Comparison of ENCODE assay signal across 23 mouse cellular contexts in the genomic region with DNA sequence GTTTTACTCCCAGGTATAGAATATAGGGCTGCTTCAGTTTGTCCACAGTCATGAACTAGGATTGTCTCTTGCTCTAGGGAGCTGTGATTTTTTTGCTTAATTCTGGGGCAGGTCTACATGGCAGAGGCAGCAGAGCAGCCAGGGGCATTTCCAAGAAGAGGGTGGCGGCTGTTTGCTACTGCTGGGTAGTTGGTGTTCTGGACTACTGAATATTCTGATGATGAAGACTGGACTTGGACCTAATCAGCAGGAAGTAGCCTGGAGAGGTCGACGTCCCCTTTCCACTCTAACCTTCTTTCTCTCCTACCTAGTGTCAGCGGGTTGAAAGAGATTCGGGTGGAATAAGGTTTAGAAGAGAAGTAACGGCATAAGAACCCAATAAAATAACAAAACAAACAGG.
"Had no signal": no experiment of that assay in that cellular context is flagged by ENCODE, and none has a peak within 500 bp of the region (broad histone marks: within the 10 kb centered on the region; RNA-seq: fewer than 3 reads in every experiment).

No protein-coding gene starts in this region.

- H3K9me3 ChIP-seq: heart, embryonic 13.5 days; heart, embryonic 15.5 days; hindbrain, embryonic 13.5 days; hindbrain, embryonic 15.5 days; limb, embryonic 13.5 days; limb, embryonic 15.5 days; liver, embryonic 13.5 days; liver, embryonic 15.5 days had no signal

- DNase-seq: forebrain, postnatal 0 days; gastrocnemius, postnatal 14 days; gastrocnemius, postnatal 36 days; heart, adult 11 months; heart, adult 2 months; heart, postnatal 14 days; heart, postnatal 36 days; kidney, postnatal 25 days; layer of hippocampus, adult 9-11 months; layer of hippocampus, postnatal 36 days; left cerebral cortex, postnatal 4 days; liver, embryonic 13.5 days had no signal

- H3K27me3 ChIP-seq: heart, embryonic 13.5 days; heart, embryonic 15.5 days; hindbrain, embryonic 13.5 days; hindbrain, embryonic 15.5 days; limb, embryonic 13.5 days; limb, embryonic 15.5 days; liver, embryonic 13.5 days; liver, embryonic 15.5 days had no signal

- H3K27ac ChIP-seq: heart, adult 2 months; heart, embryonic 13.5 days; heart, embryonic 15.5 days; hindbrain, embryonic 13.5 days; hindbrain, embryonic 15.5 days; hindbrain, postnatal 0 days; kidney, postnatal 0 days; limb, embryonic 13.5 days; limb, embryonic 15.5 days; liver, embryonic 13.5 days; liver, embryonic 15.5 days had no signal

- H3K4me1 ChIP-seq: heart, embryonic 15.5 days; hindbrain, embryonic 15.5 days had no signal

- ATAC-seq: forebrain, postnatal 0 days; hindbrain, postnatal 0 days; intestine, embryonic 16.5 days had no signal

- H3K4me2 ChIP-seq: heart, embryonic 11.5 days; heart, embryonic 13.5 days; heart, embryonic 15.5 days; hindbrain, embryonic 13.5 days; hindbrain, embryonic 15.5 days; limb, embryonic 13.5 days; limb, embryonic 15.5 days; liver, embryonic 13.5 days; liver, embryonic 15.5 days had no signal

- H3K4me3 ChIP-seq: heart, adult 2 months; heart, embryonic 13.5 days; heart, embryonic 15.5 days; hindbrain, embryonic 13.5 days; hindbrain, embryonic 15.5 days; limb, embryonic 13.5 days; limb, embryonic 15.5 days; liver, embryonic 13.5 days; liver, embryonic 15.5 days had no signal

- H3K36me3 ChIP-seq: heart, embryonic 13.5 days; heart, embryonic 15.5 days; hindbrain, embryonic 13.5 days; hindbrain, embryonic 15.5 days; limb, embryonic 13.5 days; limb, embryonic 15.5 days; liver, embryonic 13.5 days; liver, embryonic 15.5 days had no signal

- H3K9ac ChIP-seq: forebrain, postnatal 0 days; heart, embryonic 13.5 days; heart, embryonic 15.5 days; hindbrain, embryonic 13.5 days; hindbrain, embryonic 15.5 days; limb, embryonic 13.5 days; limb, embryonic 15.5 days; liver, embryonic 13.5 days; liver, embryonic 15.5 days had no signal
